Mouse (Mus musculus): ENCODE data around the gene Col6a6. TPM values are rescaled to one million over a fixed set of nuclear protein-coding genes. Genes with fewer than 3 reads are reported as not detected.

The Col6a6 gene
- total RNA-seq, 2 experiments from 2014 or later, result 3.0 to 3.5 TPM

DNA sequence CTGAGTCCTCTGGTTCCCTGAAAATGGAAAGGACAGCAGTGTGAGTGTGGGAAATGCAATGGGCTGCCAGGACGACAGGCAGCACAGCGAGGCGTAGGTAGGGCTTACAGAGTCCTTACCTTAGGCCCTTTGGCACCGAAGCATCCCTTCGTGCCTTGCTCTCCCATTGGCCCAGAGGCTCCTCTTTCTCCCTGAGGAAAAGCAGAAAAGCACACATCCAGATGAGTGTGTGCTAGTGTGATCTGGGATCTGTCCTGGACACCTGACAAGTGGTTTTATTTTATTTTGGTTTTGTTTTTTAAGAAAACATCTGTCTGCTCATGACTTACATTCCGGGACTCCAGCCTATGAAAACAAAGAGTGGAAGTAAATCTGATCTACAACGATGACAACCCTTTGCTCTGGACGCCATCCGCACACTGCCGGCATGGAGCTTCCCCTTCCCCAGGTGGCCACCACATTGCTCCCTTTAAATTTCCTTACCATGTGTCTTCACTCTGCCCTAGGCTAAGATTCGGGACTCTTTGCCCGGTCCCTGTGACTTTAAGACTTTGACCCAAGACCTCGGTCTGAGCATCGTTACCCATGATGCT is 69.7 kb downstream of the Col6a6 start:
- no peak for DNase-seq
- intact Hi-C loops (cut with DNase I), result no loop called here

DNA sequence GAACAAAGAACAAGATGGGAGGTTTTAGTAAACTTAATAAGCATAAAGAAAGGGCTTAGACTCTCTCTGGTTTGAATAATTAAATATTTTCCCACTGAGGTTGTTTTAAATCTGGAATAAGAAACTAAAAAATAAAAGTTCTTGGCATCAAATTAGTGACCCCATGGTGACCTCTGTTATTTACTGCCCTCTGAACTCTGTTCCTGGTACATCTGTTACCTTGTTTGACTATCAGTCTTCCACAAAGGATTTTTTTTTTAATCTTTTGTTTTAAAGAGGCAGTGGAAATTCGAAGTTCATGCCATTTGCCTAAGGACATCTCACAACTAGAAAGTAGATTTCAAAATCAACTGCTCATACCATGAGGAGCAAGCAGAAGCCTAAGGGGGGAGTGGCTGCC is 73.7 kb downstream of the Col6a6 start:
- intact Hi-C loops (cut with DNase I), result no loop called here
- no peak for DNase-seq

DNA sequence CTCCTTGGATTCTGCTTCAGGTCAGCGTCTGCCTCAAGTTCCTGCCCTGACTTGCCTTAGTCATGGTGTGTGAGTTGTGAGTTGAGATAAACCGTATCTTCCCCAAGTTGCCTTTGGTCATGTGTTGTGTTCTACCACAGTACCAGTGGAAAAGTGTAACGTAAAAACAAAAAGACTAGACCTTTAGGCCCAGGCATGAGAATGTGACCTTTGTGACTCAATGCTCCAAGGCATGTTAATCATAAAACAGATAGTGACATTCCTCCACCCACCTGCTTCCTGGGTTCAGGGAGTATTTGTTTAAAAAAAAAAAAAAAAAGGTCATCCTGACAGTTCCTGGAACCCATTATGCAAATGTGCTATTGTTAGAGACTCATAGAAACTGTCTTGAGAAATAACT is 82.1 kb downstream of the Col6a6 start:
- intact Hi-C loops (cut with DNase I), result no loop called here
- DNase-seq, result no peak

DNA sequence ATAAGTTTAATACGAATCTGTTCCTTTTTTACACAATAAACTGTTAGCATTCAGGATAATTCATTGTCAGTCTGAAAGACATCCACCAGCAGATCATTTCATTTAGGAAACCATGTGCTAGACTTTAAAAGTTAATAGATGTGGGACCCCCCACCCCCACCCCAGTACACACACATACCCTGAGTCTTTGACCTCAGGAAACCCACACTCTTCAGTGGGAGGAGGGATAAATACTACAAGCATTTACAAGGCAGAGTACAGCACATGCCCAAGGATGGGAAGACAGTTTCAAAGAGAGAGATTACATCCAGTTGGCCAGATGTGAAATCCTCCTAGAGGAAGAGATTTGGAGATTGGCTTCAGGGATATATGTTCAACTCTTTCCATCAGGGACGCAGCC is 87.5 kb downstream of the Col6a6 start:
- no peak for DNase-seq
- intact Hi-C loops (cut with DNase I), result no loop called here

DNA sequence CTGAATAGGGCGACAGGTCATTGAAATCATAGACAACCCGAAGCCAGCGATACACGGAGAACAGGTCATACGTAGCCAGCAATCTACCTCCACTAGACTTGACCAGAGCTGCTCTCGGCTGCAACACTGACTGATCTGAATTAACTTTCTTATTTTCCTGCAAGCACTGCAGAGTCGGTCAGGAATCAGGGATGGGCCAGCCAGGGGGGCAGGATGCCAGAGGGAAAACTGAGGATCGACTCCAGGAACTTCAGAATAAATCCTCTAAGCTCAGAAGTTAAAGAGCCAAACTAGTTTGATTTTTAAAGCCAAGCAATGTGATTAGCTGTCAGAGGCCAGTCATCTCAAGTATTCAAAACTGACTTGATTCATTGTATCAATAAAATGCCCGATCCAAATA is 88.5 kb downstream of the Col6a6 start:
- intact Hi-C loops (cut with DNase I), result no loop called here
- DNase-seq, result peak; percentile 36 to 48

DNA sequence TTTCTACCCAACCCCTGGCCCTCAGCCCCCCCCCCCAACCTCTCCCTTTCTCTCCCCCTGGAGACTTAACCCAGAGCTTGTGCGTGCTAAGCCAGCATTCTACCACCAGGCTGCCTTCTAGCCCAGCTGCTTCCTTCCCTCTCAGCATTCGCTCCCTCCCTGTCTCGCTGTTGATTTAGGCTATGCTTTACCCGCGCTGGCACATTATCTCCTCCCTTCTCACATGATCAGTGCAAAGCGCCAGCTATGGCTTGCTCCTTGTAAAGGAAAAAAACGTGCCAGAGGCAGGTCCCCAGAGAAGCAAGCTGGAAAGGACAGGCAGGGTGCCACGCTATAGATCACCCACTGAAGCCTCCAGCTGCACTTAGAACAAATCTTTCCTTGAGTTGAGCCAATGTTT is 90.5 kb downstream of the Col6a6 start:
- intact Hi-C loops (cut with DNase I), result no loop called here
- DNase-seq, result no peak

DNA sequence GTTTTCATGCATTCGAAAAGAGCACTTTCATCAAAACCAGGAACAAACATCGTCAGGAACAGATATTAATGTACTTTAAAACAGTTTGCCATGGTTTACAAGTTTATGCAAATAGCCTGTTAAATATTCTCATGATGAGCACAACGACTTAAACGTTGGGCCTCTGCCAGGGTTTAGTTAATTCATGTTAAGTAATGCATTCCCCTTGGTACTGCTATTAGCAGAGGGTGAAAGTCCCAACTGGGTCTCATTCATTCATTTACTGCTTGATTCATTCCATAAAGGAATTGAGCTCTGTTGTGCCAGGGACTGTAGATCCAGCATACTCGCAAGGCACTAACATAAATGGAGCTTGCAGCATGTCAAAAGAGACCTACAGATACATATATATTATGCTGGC is 92.8 kb downstream of the Col6a6 start:
- intact Hi-C loops (cut with DNase I), result no loop called here
- no peak for DNase-seq

DNA sequence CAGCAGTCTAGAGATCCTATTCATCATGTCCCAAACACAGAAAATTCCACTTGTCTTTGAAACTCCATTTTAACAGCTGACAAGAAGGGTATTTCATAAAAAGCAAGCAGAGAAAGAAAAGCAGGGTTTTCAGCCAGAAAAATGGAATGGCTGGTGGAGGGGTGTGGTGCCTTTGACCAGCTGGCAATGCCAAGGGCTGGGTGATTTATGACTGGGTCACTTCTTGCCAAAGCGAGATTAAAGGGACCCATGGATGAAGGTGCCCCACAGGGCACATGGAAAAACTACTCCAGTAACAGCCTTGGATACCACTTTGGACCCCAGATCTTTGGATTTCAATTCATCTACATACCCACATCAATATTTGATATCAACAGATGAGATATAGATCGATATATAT is 93.3 kb downstream of the Col6a6 start:
- intact Hi-C loops (cut with DNase I), result no loop called here
- DNase-seq, result no peak

DNA sequence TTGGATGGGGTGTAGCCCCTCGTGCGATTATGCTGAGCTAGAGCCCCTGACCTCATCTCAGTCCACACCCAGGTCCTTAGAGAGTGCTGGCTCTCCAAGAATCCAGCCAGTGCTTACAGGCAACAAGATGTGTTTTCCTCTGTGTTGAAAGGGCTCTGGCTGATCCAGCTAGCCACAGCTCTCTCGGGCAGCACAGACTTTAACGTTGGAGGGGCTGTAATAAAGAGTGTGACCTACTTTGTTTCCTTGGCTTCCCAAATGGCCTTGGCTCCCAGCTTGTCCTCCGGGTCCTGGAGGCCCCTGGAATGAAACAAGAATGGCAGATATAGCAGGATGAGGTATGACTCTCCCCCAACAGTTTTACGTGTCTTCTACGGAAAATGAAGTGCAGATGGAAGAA is 96.0 kb downstream of the Col6a6 start:
- intact Hi-C loops (cut with DNase I), result no loop called here

DNA sequence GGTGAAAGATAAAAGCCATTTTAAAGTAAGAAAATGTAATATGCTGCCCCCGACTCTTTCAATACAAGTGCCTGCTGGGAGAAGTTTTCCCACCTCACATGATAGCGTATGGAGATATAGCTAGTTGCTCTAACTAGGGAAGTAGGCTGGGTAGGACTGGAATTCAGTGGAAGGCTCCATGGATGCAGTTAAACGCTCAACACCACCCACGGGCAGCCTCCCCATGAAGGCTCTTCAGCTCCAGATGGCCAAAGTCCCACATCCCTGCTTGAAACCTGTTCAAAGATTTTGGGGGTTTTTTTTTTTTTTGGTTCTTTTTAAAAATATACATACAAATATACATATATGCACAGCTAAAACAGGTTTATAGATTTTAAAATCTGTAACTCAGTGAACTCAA is 107.5 kb downstream of the Col6a6 start:
- DNase-seq, result no peak
- intact Hi-C loops (cut with DNase I), result no loop called here

More for the DNA sequence above, 96.0 kb downstream of the Col6a6 start:
- DNase-seq, result peak; percentile 31 to 41

DNA sequence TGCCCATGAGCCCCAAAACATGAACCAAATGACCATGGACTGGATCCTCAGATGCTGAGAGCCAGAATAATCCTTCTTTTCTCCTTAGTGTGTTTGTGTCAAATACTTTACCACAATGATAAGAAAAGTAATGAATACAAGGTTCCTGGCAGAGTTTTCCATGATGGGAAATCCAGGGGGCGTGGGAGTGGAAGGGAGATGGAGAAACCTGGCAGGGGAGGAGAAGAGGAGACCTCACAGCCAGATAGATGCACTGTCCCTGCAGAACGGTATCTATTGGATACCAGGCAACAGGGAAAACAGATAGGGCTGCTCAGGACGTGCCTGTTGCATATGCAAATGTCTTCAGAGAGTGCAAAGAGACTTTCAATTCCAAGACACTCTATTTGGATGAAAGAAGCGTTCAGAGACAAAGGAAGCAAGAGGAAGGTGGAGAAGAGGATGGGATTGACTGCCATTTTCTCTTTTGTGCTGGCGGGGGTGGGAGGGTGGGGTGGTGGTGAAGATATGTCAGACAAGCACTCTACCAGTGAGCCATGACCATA is 108.0 kb downstream of the Col6a6 start:
- intact Hi-C loops (cut with DNase I), result no loop called here
- no peak for DNase-seq

DNA sequence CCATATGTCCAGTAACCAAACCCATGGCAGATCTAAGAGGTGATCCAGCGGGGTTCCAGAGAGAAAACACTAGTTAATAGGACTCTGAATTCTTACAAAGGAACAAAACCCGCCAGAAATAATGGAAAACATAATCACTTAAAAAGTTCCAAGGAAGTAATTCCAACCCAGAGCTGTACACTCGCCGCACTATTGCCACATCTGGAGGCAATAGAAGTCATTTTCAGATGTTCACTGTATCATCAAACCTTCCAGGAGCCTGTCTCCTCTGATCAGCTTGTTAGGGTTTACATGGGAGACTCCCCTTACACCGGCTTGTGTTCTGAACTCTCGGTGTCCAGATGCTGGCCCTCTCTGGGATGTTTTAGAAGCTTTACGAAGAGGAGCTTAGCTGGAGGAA is 108.6 kb downstream of the Col6a6 start:
- no peak for DNase-seq
- intact Hi-C loops (cut with DNase I), result no loop called here

DNA sequence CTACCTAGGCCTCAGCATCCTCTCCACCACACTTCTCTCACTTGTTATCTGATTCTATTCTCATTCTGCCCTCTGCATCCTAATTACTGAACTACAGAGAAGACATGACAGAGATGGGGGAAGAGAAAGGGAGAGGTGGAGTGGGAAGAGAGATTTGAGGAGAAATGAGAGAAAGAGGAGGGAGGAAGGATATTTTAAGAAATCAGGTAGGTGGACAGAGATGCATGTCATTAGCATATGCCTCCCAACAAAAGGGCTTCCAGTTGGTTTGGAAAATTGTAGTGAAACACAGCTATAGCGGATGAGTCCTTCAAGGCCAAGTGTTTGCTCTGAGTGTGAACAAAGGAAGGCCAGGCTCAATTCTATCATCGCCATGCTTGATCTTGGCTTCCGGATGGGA is 115.9 kb downstream of the Col6a6 start:
- intact Hi-C loops (cut with DNase I), result no loop called here
- DNase-seq, result no peak

DNA sequence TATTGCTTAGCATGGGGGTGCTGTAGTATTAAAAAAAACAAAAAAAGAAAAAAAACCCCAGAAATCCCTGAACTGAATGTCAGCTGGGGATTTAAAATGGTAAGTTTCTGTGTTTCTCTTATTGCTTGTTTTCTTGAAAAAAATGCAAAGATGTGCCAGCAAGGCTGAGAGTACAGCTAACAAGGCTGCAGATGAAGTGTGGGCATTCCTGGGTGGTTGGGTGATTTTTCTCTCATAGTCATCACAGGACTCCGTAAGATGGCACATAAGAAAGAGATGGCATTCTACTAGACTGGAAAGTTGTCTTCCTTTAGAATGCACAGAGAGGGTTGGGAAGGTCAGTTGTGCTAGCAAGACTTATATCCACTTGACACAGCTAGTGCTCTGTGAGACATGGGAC is 122.9 kb downstream of the Col6a6 start:
- intact Hi-C loops (cut with DNase I), result no loop called here
- no peak for DNase-seq

DNA sequence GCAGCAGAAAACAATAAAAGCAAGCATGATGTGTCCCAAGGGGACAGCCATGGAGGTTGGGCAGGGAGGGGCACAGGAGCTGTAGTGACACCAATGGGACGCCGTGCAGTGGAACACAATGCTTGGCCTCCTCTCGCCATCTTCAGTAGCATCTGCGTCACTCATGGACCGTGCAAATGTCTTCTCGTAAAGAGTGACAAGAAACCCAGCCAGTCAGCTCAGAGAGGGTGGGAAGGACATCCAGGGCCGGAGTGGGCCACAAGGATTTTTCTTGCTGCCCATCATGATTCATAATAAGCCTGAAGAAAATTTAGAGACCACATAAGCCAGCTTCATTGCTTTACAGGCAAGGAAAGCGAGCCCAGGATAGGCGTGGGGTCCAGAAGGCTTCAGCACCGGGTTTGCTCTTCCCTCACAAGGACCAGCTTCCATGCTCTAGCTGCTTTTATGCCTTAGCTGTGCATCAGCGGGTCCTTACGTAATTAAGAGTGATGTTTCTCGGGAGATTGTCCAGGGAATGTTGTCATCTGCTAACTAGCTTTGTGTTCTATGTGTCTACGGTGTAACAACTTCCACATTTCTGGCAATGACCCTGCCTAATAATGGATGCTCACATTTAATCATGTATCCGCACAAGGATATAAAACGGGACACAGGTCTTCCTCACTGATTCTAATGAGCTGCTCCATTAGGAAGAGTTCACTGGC is 123.6 kb downstream of the Col6a6 start:
- intact Hi-C loops (cut with DNase I), result no loop called here
- DNase-seq, result no peak

DNA sequence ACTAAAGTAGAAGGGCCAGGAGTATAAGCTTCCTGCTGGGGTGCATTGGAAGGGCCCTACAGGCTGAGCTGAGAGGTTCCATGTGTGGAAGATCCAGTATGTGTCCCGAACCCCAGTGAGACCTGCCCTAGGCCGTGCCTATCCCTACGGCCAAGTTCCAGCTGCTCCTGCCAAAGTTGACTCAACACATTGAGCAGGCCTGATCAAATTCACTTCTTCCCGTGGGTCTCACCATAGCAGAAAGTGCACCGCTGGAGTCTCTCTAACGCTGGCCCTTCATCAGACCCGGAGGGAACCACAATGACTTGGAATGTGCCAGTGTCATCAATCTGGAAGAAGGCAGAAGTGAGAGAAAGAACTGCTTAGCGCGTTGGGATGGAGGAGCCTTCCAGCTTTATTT is 126.0 kb downstream of the Col6a6 start:
- DNase-seq, result peak; percentile 28 to 32
- intact Hi-C loops (cut with DNase I), result no loop called here

DNA sequence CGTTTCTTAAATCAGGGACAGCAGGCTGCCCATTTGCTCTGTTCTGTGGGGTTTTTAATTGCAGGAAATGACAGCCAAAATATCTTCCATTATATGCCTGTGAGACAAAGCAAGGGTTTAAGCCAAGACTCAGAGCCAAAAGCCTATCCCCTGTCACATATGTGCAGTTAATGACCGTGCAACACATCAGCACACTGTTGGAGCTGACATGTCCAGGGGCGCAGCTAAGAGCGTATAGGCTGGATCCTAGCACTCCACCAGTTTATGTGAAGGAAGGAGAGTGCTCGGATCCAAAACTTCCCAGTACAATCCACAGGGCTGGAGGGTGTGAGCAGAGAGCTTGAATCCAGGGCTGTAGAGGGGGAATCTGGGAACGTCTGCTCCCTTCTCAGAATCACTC is 127.3 kb downstream of the Col6a6 start:
- intact Hi-C loops (cut with DNase I), result no loop called here
- no peak for DNase-seq

DNA sequence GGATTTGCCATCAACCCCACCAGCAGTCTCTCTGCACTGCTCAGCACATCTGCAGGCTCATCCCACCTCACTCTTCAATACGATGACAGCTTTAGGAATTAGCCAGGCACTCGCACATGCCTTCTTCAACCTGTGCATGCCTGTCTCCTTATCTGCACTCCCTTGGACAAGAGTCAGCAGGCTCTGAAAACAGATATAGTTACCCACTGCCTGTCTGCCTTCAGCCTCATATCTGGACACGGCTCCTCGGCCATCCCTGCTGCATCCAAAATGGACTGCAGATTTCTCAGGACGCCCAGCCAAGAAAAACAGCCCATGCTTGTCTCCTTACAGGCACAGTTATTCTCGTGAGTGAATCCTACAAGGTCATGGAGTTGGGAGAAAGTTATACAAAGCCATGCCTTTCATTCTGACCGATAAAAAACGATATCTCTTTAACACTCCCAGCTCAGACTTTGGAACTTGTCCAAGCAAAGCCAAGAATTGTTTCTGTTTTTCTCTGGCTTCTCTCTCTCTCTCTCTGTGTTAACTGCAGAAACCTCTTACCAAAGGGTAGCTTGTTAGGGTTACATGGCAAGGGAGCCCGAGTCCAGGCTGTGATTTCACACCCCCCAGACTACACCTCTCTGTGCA is 130.1 kb downstream of the Col6a6 start:
- DNase-seq, result no peak
- intact Hi-C loops (cut with DNase I), result no loop called here

DNA sequence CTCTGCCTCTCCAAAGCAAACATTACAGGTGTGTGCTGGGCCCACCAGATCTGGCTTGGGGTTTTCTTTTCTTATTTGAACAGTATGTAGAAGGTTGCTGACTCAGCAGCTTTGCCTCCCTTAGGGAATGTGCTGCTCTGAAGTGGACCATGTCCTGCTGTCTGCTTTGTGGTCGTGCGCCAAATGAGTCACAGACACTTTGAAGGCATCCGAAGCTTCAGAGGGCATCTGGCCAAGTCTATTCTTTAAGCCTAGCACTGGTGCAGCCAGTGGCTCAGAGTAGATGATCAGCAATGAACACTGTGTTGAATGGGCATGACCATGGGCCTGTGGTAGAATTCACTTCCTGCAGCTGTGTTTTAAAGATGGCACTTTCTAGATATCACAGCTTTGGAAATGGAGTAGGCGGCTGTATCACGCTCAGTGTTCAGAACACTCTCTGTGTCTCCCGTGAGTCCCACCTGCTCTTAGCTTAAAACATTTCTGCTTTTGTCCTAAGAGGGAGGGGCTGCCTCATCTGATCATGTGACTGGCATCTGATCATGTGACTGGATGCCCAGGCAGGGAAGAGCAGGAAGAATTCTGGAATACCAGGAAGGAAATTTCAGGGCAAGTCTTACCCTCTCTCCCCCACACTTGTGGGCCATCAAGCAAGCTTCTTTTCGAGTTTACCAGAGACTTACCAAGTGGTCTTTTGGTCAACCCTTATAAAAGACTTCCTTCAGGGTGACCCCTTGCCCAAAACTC is 131.0 kb downstream of the Col6a6 start:
- intact Hi-C loops (cut with DNase I), result no loop called here

DNA sequence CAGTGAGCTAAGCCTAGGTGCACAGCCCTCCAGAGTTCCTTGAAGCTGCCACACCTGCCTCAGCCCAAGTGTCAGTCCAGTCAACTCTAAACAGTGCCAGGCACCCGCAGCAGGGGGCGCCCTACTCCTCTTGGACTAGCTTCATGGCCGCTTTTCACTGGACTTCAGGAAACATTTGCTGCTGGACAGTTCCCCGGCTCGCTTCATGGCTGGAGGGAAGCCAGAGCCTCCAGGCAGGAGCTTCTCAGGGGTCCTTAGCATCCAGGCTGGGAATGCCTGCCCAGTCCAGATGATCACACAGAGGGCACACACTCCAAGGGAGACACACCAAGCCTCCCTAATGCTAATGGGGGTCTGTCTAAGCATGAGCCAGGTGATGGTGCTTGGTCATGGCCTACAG is 134.1 kb downstream of the Col6a6 start:
- intact Hi-C loops (cut with DNase I), result loop anchor here (2.0 to 5.0 kb wide), 3 partner anchors 165 to 343 kb away; no protein-coding TSS in a partner anchor
- peak; percentile 78 to 80 for DNase-seq

More for the DNA sequence above, 131.0 kb downstream of the Col6a6 start:
- DNase-seq, result no peak

DNA sequence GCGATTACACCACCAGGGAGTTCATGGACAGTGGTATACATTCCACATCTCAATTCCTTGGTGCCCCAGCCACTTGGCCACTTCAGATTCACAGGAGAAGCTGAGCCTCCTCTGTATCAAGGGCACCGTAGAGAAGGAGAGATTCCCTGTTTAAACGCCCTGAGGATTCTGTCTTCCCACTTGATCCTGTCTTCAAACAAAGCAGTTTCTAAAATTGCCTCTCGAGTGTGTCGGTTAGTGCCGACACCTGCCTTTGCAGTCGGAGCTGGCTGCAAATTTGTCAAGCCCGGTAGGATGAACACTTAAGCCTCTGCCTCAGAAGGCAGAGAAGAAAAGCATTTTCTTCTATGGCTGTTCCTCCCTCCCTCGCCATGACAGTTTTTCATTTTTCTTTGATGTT is 134.9 kb downstream of the Col6a6 start:
- no peak for DNase-seq
- intact Hi-C loops (cut with DNase I), result loop anchor here (2.0 to 5.0 kb wide), 3 partner anchors 166 to 344 kb away; no protein-coding TSS in a partner anchor

All from gastrocnemius, postnatal 36 days (tissue).